Mouse (Mus musculus) ES-Bruce4 (cell line): ENCODE data around the gene Ninl. TPM values are rescaled to one million over a fixed set of nuclear protein-coding genes. Genes with fewer than 3 reads are reported as not detected.
A peak's percentile ranks its signal among the peaks of the same experiment; 100 is the strongest.

Experiments used
- H3K27ac ChIP-seq: 2 replicates; pipeline ENCODE4 v1.5.1; 2012; ENCODE audit warnings: low read length, inconsistent platforms; ENCODE audit not compliant: insufficient read depth
- H3K27me3 ChIP-seq: 2 replicates; pipeline ENCODE4 v1.6.1; 2012; ENCODE audit warnings: mild to moderate bottlenecking, low read length, inconsistent platforms; ENCODE audit not compliant: control insufficient read depth, poor library complexity, insufficient read depth, severe bottlenecking
- H3K36me3 ChIP-seq: 2 replicates; pipeline ENCODE4 v1.6.1; 2012; ENCODE audit warnings: inconsistent platforms, mild to moderate bottlenecking, low read length, moderate library complexity; ENCODE audit not compliant: control insufficient read depth, poor library complexity, insufficient read depth, severe bottlenecking
- H3K4me1 ChIP-seq: one replicate; pipeline ENCODE4 v1.8.1; 2011; ENCODE audit warnings: low read length; ENCODE audit not compliant: control insufficient read depth, insufficient read depth
- H3K4me3 ChIP-seq: 2 replicates; pipeline ENCODE4 v1.5.1; 2011; ENCODE audit warnings: low read depth, mild to moderate bottlenecking, low read length
- H3K9ac ChIP-seq: 2 replicates; pipeline ENCODE4 v1.6.1; 2012; ENCODE audit warnings: low read depth, mild to moderate bottlenecking, inconsistent platforms; ENCODE audit not compliant: poor library complexity, severe bottlenecking
- H3K9me3 ChIP-seq: replicated peaks from 2 replicates; pipeline ENCODE4 v1.6.1; 2012; ENCODE audit warnings: mild to moderate bottlenecking, low read length, inconsistent platforms; ENCODE audit not compliant: control insufficient read depth, poor library complexity, insufficient read depth, severe bottlenecking
- CTCF ChIP-seq: IDR thresholded peaks from one replicate; pipeline ENCODE4 v1.8.1; 2011; ENCODE audit warnings: low read depth, low read length
- EP300 ChIP-seq: IDR thresholded peaks from 2 replicates; pipeline ENCODE4 v1.6.1; 2011; ENCODE audit warnings: low read depth, low read length; ENCODE audit not compliant: insufficient read depth
- POLR2A ChIP-seq: IDR thresholded peaks from one replicate; pipeline ENCODE4 v1.8.1; 2011; ENCODE audit warnings: low read length; ENCODE audit not compliant: insufficient read depth
- polyA plus RNA-seq: library from polyadenylated mRNA; stranded (reverse); fragments of >200 nt; gene quantifications from 2 replicates; pipeline ENCODE4 v1.2.4, GENCODE M21; 2011; ENCODE audit warnings: low read depth; ENCODE audit not compliant: missing spikeins, insufficient read depth, insufficient read length

The Ninl gene
- polyA plus RNA-seq, 1 experiment, result 24.7 TPM

DNA sequence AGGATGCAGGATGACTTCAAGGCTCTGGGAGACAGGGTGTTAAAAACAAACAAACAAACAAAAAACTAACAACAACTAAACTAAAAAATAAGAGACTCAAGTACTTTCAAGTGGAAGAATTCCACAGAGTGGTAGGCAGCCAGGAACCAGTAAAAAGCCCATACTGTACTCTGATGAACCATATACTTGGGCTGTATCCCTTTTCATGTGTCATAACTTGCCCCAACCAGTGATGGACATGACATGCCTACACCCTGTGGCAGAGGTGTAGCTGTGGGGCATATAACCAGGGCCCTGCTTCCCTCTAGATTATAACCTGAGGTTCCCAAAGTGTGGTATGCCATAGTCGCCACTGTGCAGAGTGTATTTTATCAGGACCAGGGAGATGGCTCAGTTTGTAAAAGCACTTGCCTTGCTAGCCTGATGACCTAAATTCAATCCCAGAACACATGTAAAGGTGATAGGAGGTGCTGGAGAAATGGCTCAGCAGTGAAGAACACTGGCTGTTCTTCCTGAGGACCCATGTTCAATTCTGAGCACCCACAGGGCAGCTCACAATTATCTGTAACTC, 29.6 kb downstream of the Ninl start:
- no peak overlapping the region for H3K9ac ChIP-seq

DNA sequence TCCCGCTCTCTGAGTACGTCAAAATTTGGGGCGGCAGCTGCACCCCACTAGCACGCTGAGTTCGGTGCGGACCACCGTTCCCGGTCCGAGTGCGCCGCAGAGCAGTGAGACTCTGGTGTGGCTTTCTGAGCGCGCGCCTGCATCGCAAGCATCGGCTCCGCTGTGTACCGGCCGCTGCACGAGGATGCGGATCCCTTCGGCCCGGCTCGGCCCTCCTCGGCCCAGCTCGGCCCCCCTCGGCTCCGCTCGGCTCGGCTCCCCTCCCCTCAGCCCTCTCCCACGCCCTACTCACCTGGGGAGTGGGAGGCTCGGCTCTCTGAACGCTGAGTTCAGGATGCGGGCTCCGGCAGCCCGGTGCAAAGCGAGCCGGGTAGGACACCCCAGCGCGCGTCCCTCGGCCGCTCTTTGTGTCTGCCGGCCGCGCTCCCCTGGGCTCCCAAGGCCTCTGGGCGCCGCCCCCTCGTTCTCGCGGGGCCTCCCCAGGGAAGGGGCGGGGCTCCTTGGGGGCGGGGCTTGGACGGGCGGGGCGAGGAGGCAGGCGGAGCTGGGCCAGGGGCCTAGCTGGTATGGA, 30.2 kb downstream of the Ninl start:
- H3K27me3 ChIP-seq, result no peaks in the 10 kb centered on the region
- peak overlapping the region; percentile 91 for H3K4me3 ChIP-seq

More for the DNA sequence above, 29.6 kb downstream of the Ninl start:
- no peak for TF ChIP-seq EP300
- TF ChIP-seq POLR2A, result peak; percentile 4
- TF ChIP-seq CTCF, result no peak
- H3K27me3 ChIP-seq, result no peaks in the 10 kb centered on the region; the same call in 1 of the 2 replicates
- no peak overlapping the region for H3K4me3 ChIP-seq
- H3K9me3 ChIP-seq, result no peaks in the 10 kb centered on the region
- no peaks in the 10 kb centered on the region for H3K4me1 ChIP-seq
- H3K27ac ChIP-seq, result no peak overlapping the region
- no peaks in the 10 kb centered on the region for H3K36me3 ChIP-seq

DNA sequence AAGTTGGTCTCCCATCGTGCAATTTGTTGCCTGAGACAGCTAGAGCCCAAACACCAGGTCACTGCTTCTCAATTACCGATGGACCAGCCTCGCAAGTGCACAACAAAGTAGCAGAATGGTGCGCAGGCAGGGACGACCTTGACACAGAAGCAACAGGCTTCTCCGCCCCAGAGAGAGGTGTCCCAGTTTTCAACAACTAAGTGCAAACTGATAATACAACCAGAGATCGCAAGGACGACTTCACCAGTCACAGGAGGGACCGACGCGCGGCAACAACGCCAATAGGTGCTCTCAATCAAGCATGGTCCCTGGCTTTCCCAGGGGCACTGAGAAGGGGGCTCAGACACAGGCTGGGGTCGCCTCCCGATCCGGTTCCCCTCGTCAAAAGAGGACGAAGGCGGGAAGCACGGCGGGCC, 30.7 kb downstream of the Ninl start:
- TF ChIP-seq POLR2A (no peak), EP300 (no peak), CTCF (no peak)
- Histone ChIP-seq H3K27me3 (no peaks in the 10 kb centered on the region), H3K4me3 (peak overlapping the region; percentile 91), H3K4me1 (no peaks in the 10 kb centered on the region), H3K27ac (no peak overlapping the region), H3K9ac (peak overlapping the region; percentile 76), H3K9me3 (no peaks in the 10 kb centered on the region), H3K36me3 (no peaks in the 10 kb centered on the region)

More for the DNA sequence above, 30.2 kb downstream of the Ninl start:
- H3K36me3 ChIP-seq, result no peaks in the 10 kb centered on the region
- no peaks in the 10 kb centered on the region for H3K9me3 ChIP-seq
- peak overlapping the region; percentile 76 for H3K9ac ChIP-seq
- H3K4me1 ChIP-seq, result no peaks in the 10 kb centered on the region
- TF ChIP-seq POLR2A (peak; percentile 35), EP300 (no peak), CTCF (no peak)
- H3K27ac ChIP-seq, result no peak overlapping the region

DNA sequence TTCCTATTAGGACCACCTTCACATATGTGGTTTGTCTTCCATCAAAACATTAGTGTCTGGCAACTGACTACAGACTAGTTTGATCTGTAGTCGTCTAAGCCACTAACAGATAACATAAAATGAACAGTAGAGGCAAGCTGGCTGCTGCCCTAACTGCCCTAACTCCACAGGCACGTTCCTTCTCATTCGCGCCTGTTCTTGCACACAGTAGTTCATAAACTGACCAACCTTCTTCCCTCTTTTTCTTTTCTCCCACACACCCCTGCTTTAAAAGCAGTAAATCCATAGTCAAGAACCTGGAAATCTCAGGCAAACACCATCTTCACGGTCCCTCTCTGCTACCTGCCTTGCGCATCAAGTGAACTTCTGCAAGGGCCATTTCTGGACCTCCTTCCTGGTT, 31.2 kb downstream of the Ninl start:
- H3K4me1 ChIP-seq, result no peaks in the 10 kb centered on the region
- H3K27ac ChIP-seq, result no peak overlapping the region
- H3K9ac ChIP-seq, result peak overlapping the region; percentile 76
- no peaks in the 10 kb centered on the region for H3K36me3 ChIP-seq
- H3K27me3 ChIP-seq, result no peaks in the 10 kb centered on the region
- H3K9me3 ChIP-seq, result no peaks in the 10 kb centered on the region
- peak overlapping the region; percentile 91 for H3K4me3 ChIP-seq
- TF ChIP-seq EP300 (no peak), POLR2A (no peak), CTCF (no peak)

DNA sequence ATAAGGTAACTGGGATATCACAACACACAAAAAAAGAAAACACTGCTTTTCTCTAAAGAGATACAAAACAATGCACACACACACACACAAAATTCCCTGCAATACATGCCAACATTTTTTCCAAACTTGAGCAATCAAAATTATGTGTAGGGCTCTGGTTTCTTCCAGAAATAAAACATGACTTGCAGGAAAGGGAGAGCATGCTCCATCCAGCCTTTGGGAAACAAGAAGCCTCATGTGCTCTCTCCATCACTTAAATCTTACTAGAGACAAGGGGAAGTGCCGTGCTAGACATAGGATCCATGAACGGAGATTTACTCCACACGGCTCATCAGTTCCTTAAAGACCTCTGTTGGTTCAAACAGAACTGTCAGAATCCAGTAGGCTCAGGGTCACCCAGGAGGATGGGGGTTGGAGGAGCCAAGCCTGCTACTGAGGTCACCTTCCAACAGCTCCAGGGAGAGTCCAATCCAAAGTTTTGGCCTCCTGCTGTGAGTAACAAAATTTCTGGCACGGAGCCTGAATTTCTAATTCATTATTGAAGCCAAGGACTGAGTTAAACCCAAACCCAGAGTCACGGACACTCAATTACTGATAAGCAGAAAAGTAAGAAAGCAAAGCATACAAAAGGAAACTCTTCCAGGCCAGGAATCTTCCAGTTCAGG, 32.8 kb downstream of the Ninl start:
- Histone ChIP-seq H3K9ac (no peak overlapping the region), H3K36me3 (no peaks in the 10 kb centered on the region), H3K9me3 (no peaks in the 10 kb centered on the region), H3K27ac (no peak overlapping the region), H3K4me3 (no peak overlapping the region), H3K4me1 (no peaks in the 10 kb centered on the region), H3K27me3 (no peaks in the 10 kb centered on the region)
- no peak for TF ChIP-seq CTCF
- TF ChIP-seq POLR2A, result no peak
- no peak for TF ChIP-seq EP300

DNA sequence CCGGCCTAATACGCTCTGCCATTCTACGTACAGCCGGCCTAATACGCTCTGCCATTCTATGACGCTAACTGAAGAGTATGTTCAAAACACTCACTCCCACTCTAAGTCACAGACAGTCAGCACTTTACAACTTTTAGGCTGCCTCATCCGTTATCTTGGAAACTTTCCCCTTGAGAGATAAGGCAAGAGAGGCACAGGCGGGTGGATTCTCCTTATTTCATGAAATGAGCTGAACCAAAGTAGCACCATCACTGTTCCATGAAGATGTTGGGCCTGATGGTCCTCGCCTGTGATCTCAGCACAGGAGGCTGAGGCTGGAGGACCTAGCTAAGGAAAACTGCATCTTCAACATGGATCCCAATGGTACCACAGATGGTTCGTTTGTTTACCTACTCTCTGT, 34.8 kb downstream of the Ninl start:
- Histone ChIP-seq H3K4me1 (no peaks in the 10 kb centered on the region), H3K36me3 (no peaks in the 10 kb centered on the region), H3K9ac (no peak overlapping the region), H3K27ac (no peak overlapping the region), H3K27me3 (no peaks in the 10 kb centered on the region), H3K4me3 (no peak overlapping the region), H3K9me3 (no peaks in the 10 kb centered on the region)
- TF ChIP-seq CTCF, result no peak
